Mouse (Mus musculus) intestine, embryonic 14.5 days (tissue): ENCODE measurements around the gene Adra1d. TPM values are rescaled to one million over a fixed set of nuclear protein-coding genes. Genes with fewer than 3 reads are reported as not detected.

Source experiments
- ATAC-seq: fragments of 200-750 bp; cut with Nextera tagmentation; replicated peaks from 2 replicates; pipeline ENCODE4 v1.8.0; 2017; ENCODE audit warnings: low read depth, moderate number of reproducible peaks, moderate TSS enrichment, moderate library complexity; ENCODE audit not compliant: low FRiP score, low TSS enrichment
- DNase-seq: peaks from one replicate; pipeline ENCODE4 v3.0.0-alpha.2; 2018; ENCODE audit warnings: low spot score
- H3K27ac ChIP-seq: fragments of 300-500 bp; sonication (generic); 2 replicates; pipeline ENCODE4 v1.5.1; 2014; ENCODE audit warnings: low read depth, mild to moderate bottlenecking, control low read depth
- H3K27me3 ChIP-seq: fragments of 300-500 bp; sonication (generic); replicated peaks from 2 replicates; pipeline ENCODE4 v1.6.1; 2014; ENCODE audit warnings: low read length, control low read depth; ENCODE audit not compliant: control insufficient read depth, insufficient read depth
- H3K36me3 ChIP-seq: fragments of 300-500 bp; sonication (generic); 2 replicates; pipeline ENCODE4 v1.6.1; 2014; ENCODE audit warnings: low read length, control low read depth; ENCODE audit not compliant: control insufficient read depth, insufficient read depth
- H3K4me1 ChIP-seq: fragments of 300-500 bp; sonication (generic); replicated peaks from 2 replicates; pipeline ENCODE4 v1.6.1; 2014; ENCODE audit warnings: low read length, control low read depth, mixed read lengths; ENCODE audit not compliant: control insufficient read depth, insufficient read depth
- H3K4me2 ChIP-seq: fragments of 300-500 bp; sonication (generic); 2 replicates; pipeline ENCODE4 v1.6.1; 2014; ENCODE audit warnings: low read length
- H3K4me3 ChIP-seq: fragments of 300-500 bp; sonication (generic); 2 replicates; pipeline ENCODE4 v1.5.1; 2014; ENCODE audit warnings: low read depth, low read length, control low read depth, mixed read lengths
- H3K9ac ChIP-seq: fragments of 300-500 bp; sonication (generic); 2 replicates; pipeline ENCODE4 v1.6.1; 2014; ENCODE audit warnings: mild to moderate bottlenecking, low read length
- H3K9me3 ChIP-seq: fragments of 300-500 bp; sonication (generic); 2 replicates; pipeline ENCODE4 v1.6.1; 2016; ENCODE audit warnings: low read length, control low read depth; ENCODE audit not compliant: control insufficient read depth
- WGBS: fragments of 180-500 bp; shearing (Covaris S2); extraction: QIAGEN DNeasy Blood & Tissue Kit; methylation state at CpG from one replicate; pipeline ENCODE4 v1.1.7; 2014; 5-methylcytosine and 5-hydroxymethylcytosine counted together
- polyA plus RNA-seq: library from polyadenylated mRNA; unstranded; fragments of >200 nt; fragmentation: Nextera tagmentation; extraction: Ambion mirVana; gene quantifications from 2 replicates; pipeline ENCODE4 v1.2.1, GENCODE M21; 2014

Gene Adra1d
- polyA plus RNA-seq, 1 experiment from 2014 or later, result 0.27 TPM

DNA sequence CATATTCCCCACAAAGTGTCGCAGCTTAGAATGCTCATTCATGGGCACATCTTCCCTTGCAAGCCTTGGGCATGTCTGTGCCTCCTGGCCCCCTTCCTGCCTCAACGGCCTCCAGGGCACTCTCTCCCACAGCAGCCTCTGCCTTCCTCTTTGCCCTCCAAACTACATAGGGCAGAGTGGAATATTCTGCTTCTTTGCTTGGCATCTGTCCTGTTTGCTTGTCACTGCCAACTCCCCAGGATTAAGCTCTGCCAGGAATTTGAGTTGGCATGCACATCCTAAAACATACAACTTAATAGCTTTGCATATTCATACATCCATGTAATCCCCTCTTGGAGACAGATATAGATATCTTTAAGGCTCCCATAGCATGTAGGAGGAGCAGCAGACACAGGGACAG, 4.2 kb downstream of the Adra1d start:
- 76% methylated on average over 2 of the region's 2 CpGs for WGBS
- Histone ChIP-seq H3K36me3 (no peaks in the 10 kb centered on the region), H3K9ac (no peak overlapping the region), H3K27ac (no peak overlapping the region), H3K9me3 (no peaks in the 10 kb centered on the region), H3K27me3 (peaks cover 67% of the 10 kb centered on the region), H3K4me2 (no peak overlapping the region), H3K4me3 (no peak overlapping the region), H3K4me1 (peaks cover 7% of the 10 kb centered on the region; the same call in 1 of the 2 replicates)
- ATAC-seq (no peak), DNase-seq (no peak)

DNA sequence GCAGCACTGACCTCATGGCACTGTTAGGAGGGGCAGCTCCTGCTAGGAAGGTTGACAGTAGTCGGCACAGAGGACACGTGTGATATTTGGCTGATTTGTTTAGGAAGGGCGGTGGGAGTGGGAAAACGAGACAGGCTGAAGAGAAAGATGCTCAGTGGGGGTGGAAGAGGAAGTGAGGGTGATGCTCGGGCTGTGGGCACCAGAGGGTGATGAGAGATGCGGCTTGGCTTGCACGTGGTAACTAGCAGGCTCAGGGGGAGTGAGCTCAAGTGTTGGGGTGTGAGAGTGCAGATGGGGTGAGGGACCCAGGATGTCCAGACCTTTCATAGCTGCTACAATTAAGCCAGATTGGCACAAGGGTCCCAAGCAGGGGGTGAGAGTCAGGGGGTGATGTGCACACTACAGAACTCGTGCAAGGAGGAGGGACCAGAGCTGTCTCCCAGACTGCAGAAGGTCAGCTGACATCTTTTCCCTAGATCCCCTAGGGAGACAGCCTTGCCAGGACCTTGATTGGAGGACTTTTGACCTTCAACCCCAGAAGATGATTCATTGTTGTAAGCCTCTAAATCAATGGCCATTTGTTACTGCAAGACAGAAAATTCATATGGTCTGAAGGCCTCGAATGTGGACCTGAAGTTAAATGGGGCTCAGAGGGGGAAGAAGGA, 9.2 kb downstream of the Adra1d start:
- Histone ChIP-seq H3K4me2 (no peak overlapping the region), H3K9ac (no peak overlapping the region), H3K27me3 (peaks cover 49% of the 10 kb centered on the region), H3K4me3 (no peak overlapping the region), H3K9me3 (no peaks in the 10 kb centered on the region), H3K27ac (no peak overlapping the region), H3K4me1 (no peaks in the 10 kb centered on the region), H3K36me3 (no peaks in the 10 kb centered on the region)
- ATAC-seq (no peak), DNase-seq (no peak)
- 21% methylated on average over 9 of the region's 9 CpGs for WGBS

DNA sequence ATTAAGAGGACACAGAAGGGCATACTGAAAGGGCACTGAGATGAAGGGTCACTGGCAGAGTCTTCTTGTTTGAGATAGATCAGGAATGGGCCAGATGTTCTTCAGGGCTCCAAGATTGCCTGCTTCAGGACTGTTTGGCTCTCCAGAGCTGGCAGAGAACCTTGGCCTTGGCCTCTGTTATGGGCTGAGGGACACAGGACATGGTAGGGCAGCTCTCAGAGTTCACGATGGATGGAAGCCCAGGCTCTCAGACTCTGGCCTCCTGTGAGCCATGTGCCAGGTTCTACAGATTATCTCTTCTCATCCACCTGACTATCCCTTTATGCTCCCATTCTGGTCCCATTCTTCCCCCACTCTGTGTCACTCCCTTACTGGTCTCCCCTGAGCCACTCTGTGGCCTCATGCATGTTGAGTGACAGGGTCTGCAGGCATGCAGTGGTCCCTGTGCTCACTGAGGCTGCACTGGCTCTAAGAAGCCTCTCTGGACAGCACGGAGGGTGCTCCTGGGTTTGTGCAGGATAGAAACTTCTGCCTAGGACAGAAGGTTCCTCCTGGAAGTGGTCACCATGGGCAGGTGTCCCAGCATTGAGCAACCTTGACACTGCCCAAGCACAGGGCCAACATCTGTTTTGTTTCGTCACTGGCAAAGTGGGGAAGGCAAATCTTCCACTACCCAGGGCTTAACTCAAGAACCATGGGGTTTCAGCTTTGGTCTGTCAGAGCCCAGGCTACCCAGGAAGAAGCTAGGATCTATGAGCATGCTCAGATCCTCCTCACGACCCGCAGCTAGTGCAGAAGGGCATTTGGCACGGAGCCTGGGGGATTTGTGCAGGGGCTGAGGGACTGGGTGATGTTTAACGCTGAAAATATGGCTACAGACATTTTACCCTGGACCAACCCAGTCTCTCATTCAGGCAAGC, 10.1 kb downstream of the Adra1d start:
- Histone ChIP-seq H3K36me3 (no peaks in the 10 kb centered on the region), H3K4me2 (no peak overlapping the region), H3K4me3 (no peak overlapping the region), H3K9ac (no peak overlapping the region), H3K9me3 (no peaks in the 10 kb centered on the region), H3K27me3 (peaks cover 53% of the 10 kb centered on the region), H3K27ac (no peak overlapping the region), H3K4me1 (no peaks in the 10 kb centered on the region)
- DNase-seq (no peak), ATAC-seq (no peak)
- 53% methylated on average over 7 of the region's 7 CpGs for WGBS

DNA sequence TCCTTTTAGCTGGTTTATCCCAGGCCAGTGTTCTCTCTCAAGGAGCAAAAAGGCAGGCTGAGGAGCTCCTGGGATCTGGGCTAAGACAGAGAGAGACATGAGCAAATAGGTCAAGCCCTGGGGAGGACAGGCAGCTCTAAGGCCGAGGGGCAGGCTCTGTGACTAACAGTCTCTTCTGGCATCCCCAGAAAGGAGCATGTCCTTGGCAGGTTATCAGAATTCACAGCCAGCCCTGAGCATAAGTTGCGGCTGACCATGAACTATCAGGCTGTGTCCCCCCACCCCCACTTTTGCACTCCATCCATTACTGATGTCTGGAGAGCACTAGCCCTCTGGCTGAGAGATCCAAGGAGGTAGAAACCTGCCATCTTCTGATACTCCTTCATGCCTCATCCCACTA, 11.2 kb downstream of the Adra1d start:
- Histone ChIP-seq H3K9me3 (no peaks in the 10 kb centered on the region), H3K27me3 (peaks cover 56% of the 10 kb centered on the region), H3K4me3 (no peak overlapping the region), H3K4me1 (peaks cover 5% of the 10 kb centered on the region; the same call in 1 of the 2 replicates), H3K4me2 (no peak overlapping the region), H3K36me3 (no peaks in the 10 kb centered on the region), H3K27ac (no peak overlapping the region), H3K9ac (no peak overlapping the region)
- ATAC-seq (no peak), DNase-seq (no peak)
- 69% methylated on average over 2 of the region's 2 CpGs for WGBS

DNA sequence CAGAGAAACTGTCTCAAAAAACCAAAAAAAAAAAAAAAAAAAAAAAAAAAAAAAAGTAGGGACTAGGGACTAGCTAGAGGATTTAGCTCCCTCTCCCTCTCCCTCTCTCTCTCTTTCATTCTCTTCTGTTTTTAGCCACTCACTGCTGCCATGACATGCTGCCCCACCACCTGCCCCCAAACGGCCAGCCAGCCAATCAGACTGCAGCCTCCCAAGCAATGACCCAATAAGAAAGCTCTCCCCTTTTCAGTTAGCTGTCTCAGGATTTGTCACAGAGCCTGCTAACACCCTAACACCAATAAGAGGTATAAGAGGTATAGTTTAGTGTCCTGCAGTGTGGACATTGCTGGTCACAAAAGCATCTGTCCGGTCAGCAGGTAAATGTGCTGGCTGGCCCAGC, 11.6 kb downstream of the Adra1d start:
- WGBS, result 71% methylated on average over 2 of the region's 2 CpGs
- H3K27me3 ChIP-seq, result peaks cover 60% of the 10 kb centered on the region

DNA sequence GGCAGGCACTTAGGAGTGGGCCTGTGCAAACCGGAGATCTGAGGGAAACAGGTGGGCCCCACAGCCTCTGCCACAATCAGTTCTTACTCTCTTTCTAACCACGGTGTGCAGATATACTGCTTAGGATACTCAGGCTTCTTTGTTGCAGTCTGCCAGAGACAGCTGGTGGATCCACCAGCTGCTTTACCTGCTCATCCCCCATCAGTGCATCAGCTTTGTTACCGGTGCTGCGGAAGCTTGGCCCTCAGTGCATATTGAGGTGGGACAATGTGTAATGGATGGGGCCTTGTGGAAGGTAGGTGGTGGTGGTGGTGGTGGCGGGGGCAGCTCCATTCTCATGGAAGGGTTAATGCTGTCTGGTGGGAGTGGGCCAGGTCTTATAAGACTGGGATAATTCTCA, 13.0 kb downstream of the Adra1d start:
- Histone ChIP-seq H3K27ac (no peak overlapping the region), H3K27me3 (peaks cover 62% of the 10 kb centered on the region), H3K9me3 (no peaks in the 10 kb centered on the region), H3K36me3 (no peaks in the 10 kb centered on the region), H3K9ac (no peak overlapping the region), H3K4me2 (no peak overlapping the region), H3K4me1 (peaks cover 7% of the 10 kb centered on the region; the same call in 1 of the 2 replicates), H3K4me3 (no peak overlapping the region)
- no peak for ATAC-seq
- WGBS, result 90% methylated on average over 5 of the region's 5 CpGs
- DNase-seq, result no peak

More for the DNA sequence above, 11.6 kb downstream of the Adra1d start:
- peaks cover 7% of the 10 kb centered on the region; the same call in 1 of the 2 replicates for H3K4me1 ChIP-seq
- DNase-seq, result no peak
- no peaks in the 10 kb centered on the region for H3K9me3 ChIP-seq
- no peaks in the 10 kb centered on the region for H3K36me3 ChIP-seq
- ATAC-seq, result no peak
- no peak overlapping the region for H3K27ac ChIP-seq
- no peak overlapping the region for H3K4me3 ChIP-seq
- H3K4me2 ChIP-seq, result no peak overlapping the region
- no peak overlapping the region for H3K9ac ChIP-seq

DNA sequence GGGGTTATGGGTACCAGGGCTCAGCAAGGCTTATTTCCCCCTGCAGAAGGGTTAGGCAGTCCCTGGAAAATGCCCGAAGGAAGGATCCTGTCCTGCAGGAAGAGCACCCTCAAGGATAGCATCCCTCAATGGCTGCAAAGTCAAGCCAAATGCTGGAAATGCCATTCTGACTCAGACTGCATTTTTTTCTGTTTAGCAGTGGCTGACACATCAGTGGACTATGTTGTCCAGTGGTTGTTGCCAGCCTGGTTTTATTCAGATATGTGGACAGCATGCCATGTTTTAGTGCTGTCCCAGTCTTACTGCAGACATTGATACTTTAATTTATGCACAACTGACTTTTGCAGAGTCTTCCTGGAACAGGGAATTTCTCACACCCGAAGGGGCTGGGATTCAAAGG, 13.8 kb downstream of the Adra1d start:
- H3K9me3 ChIP-seq, result no peaks in the 10 kb centered on the region
- DNase-seq (no peak), ATAC-seq (no peak)
- H3K4me2 ChIP-seq, result no peak overlapping the region
- peaks cover 7% of the 10 kb centered on the region; the same call in 1 of the 2 replicates for H3K4me1 ChIP-seq
- no peak overlapping the region for H3K4me3 ChIP-seq
- WGBS, result 80% methylated on average over 2 of the region's 2 CpGs
- no peak overlapping the region for H3K9ac ChIP-seq
- no peak overlapping the region for H3K27ac ChIP-seq
- H3K36me3 ChIP-seq, result no peaks in the 10 kb centered on the region
- peaks cover 61% of the 10 kb centered on the region for H3K27me3 ChIP-seq

DNA sequence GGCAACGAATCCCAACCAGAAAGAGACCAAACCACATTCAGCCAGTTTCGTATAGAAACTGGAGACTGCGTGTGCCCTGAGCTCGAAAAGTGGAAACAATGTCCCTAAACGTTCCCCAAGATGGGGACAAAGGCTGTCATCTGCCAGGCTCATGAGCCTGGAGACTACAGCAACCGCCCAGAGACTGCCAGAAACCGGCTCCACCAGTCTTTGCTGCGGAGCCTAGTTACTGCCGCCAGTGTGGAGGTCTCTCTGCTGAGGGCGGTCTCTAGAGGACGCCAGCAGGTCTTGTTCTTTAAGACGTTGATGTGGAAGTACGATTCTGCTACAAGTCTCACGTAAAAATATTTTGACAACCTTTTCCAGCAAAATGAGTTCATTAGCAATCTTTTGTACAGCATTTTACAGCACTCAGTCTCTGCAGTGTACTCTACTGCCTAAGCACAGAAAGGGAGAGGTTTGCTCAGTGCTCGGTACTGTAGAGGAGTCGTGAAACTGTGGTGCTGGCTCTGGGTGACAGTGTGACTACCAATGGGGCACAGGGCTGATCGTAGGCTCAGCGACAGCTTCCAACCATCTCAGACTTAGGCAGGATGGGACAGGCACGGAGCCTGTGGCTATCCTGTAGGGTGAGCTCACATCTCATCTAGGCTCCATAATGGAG, 15.2 kb downstream of the Adra1d start:
- ATAC-seq (no peak; the same call in 1 of the 2 replicates), DNase-seq (peak; percentile 63)
- Histone ChIP-seq H3K4me2 (peak overlapping the region; percentile 66; the same call in 1 of the 2 replicates), H3K27ac (no peak overlapping the region), H3K9ac (no peak overlapping the region), H3K36me3 (no peaks in the 10 kb centered on the region), H3K4me1 (peaks cover 7% of the 10 kb centered on the region; the same call in 1 of the 2 replicates), H3K27me3 (peaks cover 46% of the 10 kb centered on the region), H3K4me3 (no peak overlapping the region), H3K9me3 (no peaks in the 10 kb centered on the region)
- 13% methylated on average over 19 of the region's 19 CpGs for WGBS
